Mouse (Mus musculus) adrenal gland, adult 8-10 months (tissue): ENCODE results near the gene Olfr624. TPM values are rescaled to one million over a fixed set of nuclear protein-coding genes. Genes with fewer than 3 reads are reported as not detected.
"Not testable (repeated sequence)": the region's sequence is repeated elsewhere in the genome, so short reads cannot be mapped to it uniquely, and the experiment has no call there.

ENCODE experiments used
- DNase-seq: peaks from one replicate; pipeline ENCODE4 v3.0.0; 2022
- total RNA-seq, 4 experiments: library from RNA; stranded (reverse); gene quantifications; 2 replicates each; pipeline ENCODE4 v1.2.4; 2022

Gene Olfr624
- under 1 TPM in 1 of 4 experiments, not detected in 3; 0.06 TPM for total RNA-seq

DNA sequence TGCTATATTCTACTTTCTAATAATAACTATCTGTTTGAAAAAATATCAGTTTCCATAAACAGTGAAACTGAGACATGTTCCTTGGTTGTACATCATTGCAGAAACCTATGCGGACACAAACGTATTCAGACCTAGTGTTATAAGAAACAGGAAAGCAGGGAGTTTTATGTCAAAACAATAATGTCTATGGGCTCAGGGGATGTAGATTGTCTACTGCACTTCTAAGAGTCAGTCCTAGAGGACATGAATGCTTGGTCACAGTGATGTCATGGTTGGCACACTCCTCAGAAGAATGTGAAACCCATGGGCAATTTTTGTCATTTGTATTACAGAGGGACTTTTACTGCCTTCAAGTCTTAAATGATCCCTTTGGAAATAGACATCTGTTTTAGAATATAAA is at the start of gene Olfr624:
Gene Olfr624, minus strand, starts transcription at position 101 of the 400 bp plus-strand sequence.
- DNase-seq, result no peak

DNA sequence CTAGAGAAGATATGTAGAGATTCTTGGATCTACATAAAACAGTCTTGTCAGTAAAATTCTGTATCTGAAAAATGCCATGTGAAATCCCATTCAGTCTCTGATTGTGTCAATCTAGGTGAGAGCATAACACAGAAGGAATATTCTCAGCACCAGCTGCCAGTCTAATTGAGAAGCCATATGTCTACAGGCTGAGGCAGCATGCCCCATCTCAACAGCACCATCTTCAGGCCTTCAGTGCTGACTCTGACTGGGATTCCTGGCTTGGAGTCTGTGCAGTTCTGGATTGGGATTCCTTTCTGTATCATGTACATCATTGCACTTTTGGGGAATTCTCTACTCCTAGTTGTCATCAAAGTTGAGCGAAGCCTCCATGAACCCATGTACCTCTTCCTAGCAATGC is 45.4 kb upstream of the Olfr624 start:
- not testable (repeated sequence) for DNase-seq

- DNase-seq, result no peak
These were observed 43.4 kb upstream of the Olfr624 start, which contains the start of gene Olfr243 for GRCm38 (mm10) chr7:103714371-103714770. Gene Olfr243 (plus strand): TSS chr7:103714671.

GRCm38 (mm10) chr7:103712024-103712423 is 41.0 kb upstream of the Olfr624 start:
- DNase-seq, result no peak

DNA sequence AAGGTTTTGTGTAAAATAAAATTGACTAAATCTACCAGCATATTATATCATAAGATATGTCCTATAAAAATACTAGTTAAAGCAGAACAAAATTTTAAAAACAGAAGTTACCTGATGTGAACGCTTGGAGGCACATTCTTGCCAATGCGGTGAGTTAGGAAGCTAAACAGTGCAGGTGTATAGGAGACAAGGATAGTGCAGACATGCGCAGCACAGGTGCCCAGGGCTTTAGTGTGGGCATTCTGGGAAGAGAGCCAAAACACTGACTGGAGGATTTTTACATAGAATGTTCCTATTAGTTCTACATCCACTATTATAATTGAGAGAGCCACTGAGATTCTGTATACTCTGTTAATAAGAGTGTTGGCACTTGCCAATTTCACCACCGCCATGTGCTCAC is 28.5 kb upstream of the Olfr624 start:
- no peak for DNase-seq

- no peak for DNase-seq
These were observed 11.4 kb upstream of the Olfr624 start, which contains the start of gene Olfr625-ps1 for GRCm38 (mm10) chr7:103682420-103682819. Gene Olfr625-ps1 (plus strand): TSS chr7:103682720.

DNA sequence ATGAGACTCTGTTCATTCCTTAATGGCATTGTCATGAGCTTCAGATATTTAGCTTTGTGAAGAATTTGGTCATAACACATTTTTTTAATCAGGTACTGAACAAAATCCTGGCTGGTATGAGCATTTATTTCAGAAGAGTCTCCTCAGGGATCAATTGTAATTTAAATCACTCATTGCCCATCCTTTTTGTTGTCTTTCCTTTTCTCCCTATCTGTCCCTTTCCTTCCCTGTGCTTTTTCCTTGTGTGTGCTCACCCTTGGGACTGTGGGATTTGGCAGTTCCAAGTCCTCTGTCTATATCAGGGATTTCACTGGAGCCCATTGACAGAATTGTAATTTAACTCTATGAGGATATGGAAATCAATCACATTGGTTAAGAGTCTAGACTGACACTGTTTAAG is 7.4 kb downstream of the Olfr624 start, which contains the start of gene Olfr623:
Gene Olfr623, minus strand, starts transcription at position 101 of the 400 bp plus-strand sequence.
- DNase-seq, result no peak

GRCm38 (mm10) chr7:103644070-103644469 is 26.9 kb downstream of the Olfr624 start:
- DNase-seq, result no peak

DNA sequence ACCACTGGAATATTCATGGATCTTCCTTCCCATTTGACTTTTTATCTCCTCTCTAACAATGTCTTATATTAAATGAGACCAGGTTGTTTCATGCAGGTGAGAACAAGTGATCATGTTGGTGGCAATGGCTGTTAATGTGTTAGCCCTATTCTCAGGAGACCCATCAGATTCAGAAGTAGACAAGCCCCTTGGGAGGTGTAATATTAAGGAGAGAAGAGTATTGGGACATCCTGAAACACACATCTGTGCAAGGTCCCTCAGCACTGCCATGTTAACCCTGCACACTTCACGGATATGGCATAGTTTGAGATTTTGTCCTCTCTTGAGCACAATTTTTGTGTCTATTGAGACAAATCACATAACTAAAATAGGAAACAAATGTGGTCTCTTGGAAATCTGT is 28.4 kb downstream of the Olfr624 start, which contains the start of gene Olfr622:
Gene Olfr622, minus strand, starts transcription at position 101 of the 400 bp plus-strand sequence.
- no peak for DNase-seq

GRCm38 (mm10) chr7:103636795-103637194 is 34.2 kb downstream of the Olfr624 start:
- DNase-seq, result no peak

Other genes starting within 250 kb of the Olfr624 start
- not detected for gene Olfr605, start 225.8 kb downstream of the Olfr624 start, total RNA-seq
- not detected for gene Olfr606, start 222.1 kb downstream of the Olfr624 start, total RNA-seq
- not detected for gene Olfr607, start 207.0 kb downstream of the Olfr624 start, total RNA-seq
- gene Olfr608, start 201.3 kb downstream of the Olfr624 start, total RNA-seq, result not detected
- not detected for gene Olfr609, start 173.1 kb downstream of the Olfr624 start, total RNA-seq
- gene Olfr610, start 159.1 kb downstream of the Olfr624 start, total RNA-seq, result not detected
- gene Olfr611, start 150.3 kb downstream of the Olfr624 start, total RNA-seq, result not detected
- not detected for gene Olfr612, start 128.5 kb downstream of the Olfr624 start, total RNA-seq
- gene Olfr613, start 123.1 kb downstream of the Olfr624 start, total RNA-seq, result not detected
- not detected for gene Olfr615, start 115.1 kb downstream of the Olfr624 start, total RNA-seq
- not detected for gene Olfr616, start 102.0 kb downstream of the Olfr624 start, total RNA-seq
- gene Olfr617, start 98.1 kb downstream of the Olfr624 start, total RNA-seq, result not detected
- not detected for gene Olfr618, start 81.1 kb downstream of the Olfr624 start, total RNA-seq
- gene Olfr619, start 70.6 kb downstream of the Olfr624 start, total RNA-seq, result not detected
- not detected for gene Olfr620, start 58.7 kb downstream of the Olfr624 start, total RNA-seq
- gene Olfr622, start 28.5 kb downstream of the Olfr624 start, total RNA-seq, result not detected
- gene Olfr623, start 7.5 kb downstream of the Olfr624 start, total RNA-seq, result not detected
- not detected for gene Olfr625-ps1, start 11.5 kb upstream of the Olfr624 start, total RNA-seq
- not detected for gene Olfr243, start 43.5 kb upstream of the Olfr624 start, total RNA-seq
- gene Olfr628, start 59.2 kb upstream of the Olfr624 start, total RNA-seq, result not detected
- not detected for gene Olfr629, start 73.8 kb upstream of the Olfr624 start, total RNA-seq
- gene Olfr630, start 86.1 kb upstream of the Olfr624 start, total RNA-seq, result not detected
- not detected for gene Olfr69, start 100.4 kb upstream of the Olfr624 start, total RNA-seq
- not detected for gene Olfr68, start 108.5 kb upstream of the Olfr624 start, total RNA-seq
- gene Olfr67, start 120.6 kb upstream of the Olfr624 start, total RNA-seq, result not detected
- 100 to 1,000 TPM in 1 of 4 experiments, 10 to 100 TPM in 3; 78.2 to 176 (median 90.4) TPM for gene Hbb-bt, start 142.8 kb upstream of the Olfr624 start, total RNA-seq
- gene Hbb-bs, start 156.9 kb upstream of the Olfr624 start, total RNA-seq, result 1,000 to 10,000 TPM in 1 of 4 experiments, 100 to 1,000 TPM in 3; 738 to 2,114 (median 834) TPM
- not detected for gene Hbb-bh2, start 169.3 kb upstream of the Olfr624 start, total RNA-seq
- gene Hbb-bh1, start 172.0 kb upstream of the Olfr624 start, total RNA-seq, result not detected
- gene Hbb-y, start 182.0 kb upstream of the Olfr624 start, total RNA-seq, result not detected
- not detected for gene Olfr66, start 215.1 kb upstream of the Olfr624 start, total RNA-seq
- not detected for gene Olfr64, start 223.3 kb upstream of the Olfr624 start, total RNA-seq
- gene Olfr65, start 232.3 kb upstream of the Olfr624 start, total RNA-seq, result not detected